Mouse (Mus musculus) adrenal gland, postnatal 36 days (tissue): ENCODE measurements around the gene Zpld1. TPM values are rescaled to one million over a fixed set of nuclear protein-coding genes. Genes with fewer than 3 reads are reported as not detected.

ENCODE experiments used
- DNase-seq, 2 experiments: peaks; one replicate each; pipeline ENCODE4 v3.0.0; 2021; ENCODE audit warnings: mixed read lengths in 1 of 2
- long read RNA-seq, 2 experiments: library from polyadenylated mRNA; stranded (forward); transcript quantifications; one replicate each; pipeline ENCODE4 v2.0.0; 2021; ENCODE audit warnings: borderline sequencing depth in 2 of 2
- total RNA-seq, 2 experiments: library from RNA; stranded (reverse); gene quantifications; 2 replicates each; pipeline ENCODE4 v1.2.3; 2021

Gene Zpld1
- not detected for total RNA-seq
- long read RNA-seq, experiment 1, result 0 reads
- long read RNA-seq, experiment 2, result 0 reads

- DNase-seq, result no peak
Measured at GRCm38 (mm10) chr16:55297886-55298285, at the start of gene Zpld1. TSS of gene Zpld1 (minus strand) at chr16:55297986.

GRCm38 (mm10) chr16:55345644-55346043, 47.9 kb upstream of the Zpld1 start:
- DNase-seq, result no peak

- DNase-seq, result no peak
Measured at GRCm38 (mm10) chr16:55321542-55322514, 24.0 kb upstream of the Zpld1 start.

GRCm38 (mm10) chr16:55316996-55317395, 19.2 kb upstream of the Zpld1 start:
- no peak for DNase-seq

GRCm38 (mm10) chr16:55312106-55312505, 14.3 kb upstream of the Zpld1 start:
- no peak for DNase-seq

GRCm38 (mm10) chr16:55282696-55283095, 15.1 kb downstream of the Zpld1 start:
- DNase-seq, result no peak

- DNase-seq, result no peak
Measured at GRCm38 (mm10) chr16:55277447-55277846, 20.3 kb downstream of the Zpld1 start.

- DNase-seq, result no peak
Measured at GRCm38 (mm10) chr16:55265281-55265680, 32.5 kb downstream of the Zpld1 start.

- DNase-seq, result no peak
Measured at GRCm38 (mm10) chr16:55260862-55261574, 36.8 kb downstream of the Zpld1 start.

- DNase-seq, result no peak
Measured at GRCm38 (mm10) chr16:55259719-55260118, 38.1 kb downstream of the Zpld1 start.

- DNase-seq, result no peak
Measured at GRCm38 (mm10) chr16:55240996-55241395, 56.8 kb downstream of the Zpld1 start.

GRCm38 (mm10) chr16:55228995-55229622, 68.7 kb downstream of the Zpld1 start:
- no peak for DNase-seq

- no peak for DNase-seq
Measured at GRCm38 (mm10) chr16:55203945-55204344, 93.8 kb downstream of the Zpld1 start.

GRCm38 (mm10) chr16:55190397-55190796, 107.4 kb downstream of the Zpld1 start:
- DNase-seq, result no peak

- no peak for DNase-seq
Measured at GRCm38 (mm10) chr16:55185370-55185769, 112.4 kb downstream of the Zpld1 start.
